Mouse (Mus musculus): ENCODE measurements around the gene Lrsam1. TPM values are rescaled to one million over a fixed set of nuclear protein-coding genes. Genes with fewer than 3 reads are reported as not detected.

The Lrsam1 gene
- total and polyA plus RNA-seq, 2 experiments from 2014 or later: 5.4 to 12.0 TPM

- H3K9me3 ChIP-seq (replicated peaks; ENCODE audit: control insufficient read depth, low read length): no peaks in the 10 kb centered on the region
- WGBS: under 1% methylated on average over 55 of the region's 55 CpGs
- H3K27ac ChIP-seq (ENCODE audit: low read depth): peak overlapping the region; percentile 98
- peak overlapping the region; percentile 79 for H3K4me2 ChIP-seq (ENCODE audit: low read depth, low read length)
- peak overlapping the region; percentile 72 for H3K9ac ChIP-seq (replicated peaks; ENCODE audit: low read depth, low read length)
- ATAC-seq (ENCODE audit: insufficient read depth, low read depth): peak; percentile 87
- peaks cover 22% of the 10 kb centered on the region for H3K36me3 ChIP-seq (replicated peaks; ENCODE audit: control insufficient read depth, insufficient read depth, low read length)
- peak overlapping the region; percentile 58 for H3K4me3 ChIP-seq (ENCODE audit: low read depth, low read length)
- no peaks in the 10 kb centered on the region for H3K27me3 ChIP-seq (ENCODE audit: control insufficient read depth, insufficient read depth, low read length)
- TF ChIP-seq EP300 (IDR thresholded peaks at IDR 0.05; ENCODE audit: low read depth) (0 out of 2 replicates have a peak, but pooled peaks have one; percentile 25), CTCF (IDR thresholded peaks at IDR 0.05; ENCODE audit: low read depth) (peak; percentile 62)
- DNase-seq (ENCODE audit: low spot score): peak; percentile 92
- peaks cover 28% of the 10 kb centered on the region for H3K4me1 ChIP-seq (ENCODE audit: control insufficient read depth, insufficient read depth)
Measured at GRCm38 (mm10) chr2:32966689-32967631, 5.5 kb upstream of the Lrsam1 start.

DNA sequence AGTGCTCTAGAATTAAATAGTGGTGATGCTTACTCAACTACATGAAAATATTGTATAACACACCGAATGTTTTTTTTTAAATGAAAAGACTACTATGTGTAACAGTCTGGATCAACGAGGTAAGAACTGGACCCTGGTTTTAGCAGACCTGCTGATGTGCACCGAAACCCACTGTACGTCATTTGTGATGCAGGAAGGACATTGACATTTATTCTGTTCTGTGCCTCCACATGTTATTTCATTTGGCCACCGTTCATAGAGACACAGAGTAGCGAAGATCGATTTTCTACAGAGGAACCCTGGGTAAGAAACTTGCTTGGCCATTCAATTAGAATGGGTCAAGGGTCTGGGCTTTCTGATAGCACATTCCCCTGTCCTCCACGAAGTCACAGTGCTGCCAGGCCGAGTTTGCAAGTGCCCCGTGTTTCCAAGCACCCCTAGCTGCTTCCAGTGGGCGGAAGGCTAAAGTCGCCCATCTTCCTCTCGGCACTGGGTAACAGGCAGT is 4.8 kb upstream of the Lrsam1 start:
- peaks cover 28% of the 10 kb centered on the region for H3K4me1 ChIP-seq (ENCODE audit: control insufficient read depth, insufficient read depth)
- peak overlapping the region; percentile 58 for H3K4me3 ChIP-seq (ENCODE audit: low read depth, low read length)
- no peak for TF ChIP-seq EP300 (IDR thresholded peaks at IDR 0.05; ENCODE audit: low read depth)
- TF ChIP-seq CTCF (IDR thresholded peaks at IDR 0.05; ENCODE audit: low read depth): no peak
- ATAC-seq (ENCODE audit: insufficient read depth, low read depth) (no peak), DNase-seq (ENCODE audit: low spot score) (no peak)
- H3K36me3 ChIP-seq (replicated peaks; ENCODE audit: control insufficient read depth, insufficient read depth, low read length): peaks cover 22% of the 10 kb centered on the region
- WGBS: 6% methylated on average over 13 of the region's 13 CpGs
- peak overlapping the region; percentile 79 for H3K4me2 ChIP-seq (ENCODE audit: low read depth, low read length)
- no peaks in the 10 kb centered on the region for H3K9me3 ChIP-seq (replicated peaks; ENCODE audit: control insufficient read depth, low read length)
- no peaks in the 10 kb centered on the region for H3K27me3 ChIP-seq (ENCODE audit: control insufficient read depth, insufficient read depth, low read length)
- peak overlapping the region; percentile 72 for H3K9ac ChIP-seq (replicated peaks; ENCODE audit: low read depth, low read length)
- H3K27ac ChIP-seq (ENCODE audit: low read depth): peak overlapping the region; percentile 98

- Histone ChIP-seq H3K27ac (ENCODE audit: low read depth) (peak overlapping the region; percentile 98; the same call in 1 of the 2 replicates), H3K4me2 (ENCODE audit: low read depth, low read length) (peak overlapping the region; percentile 79), H3K9me3 (replicated peaks; ENCODE audit: control insufficient read depth, low read length) (no peaks in the 10 kb centered on the region), H3K4me3 (ENCODE audit: low read depth, low read length) (no peak overlapping the region), H3K4me1 (ENCODE audit: control insufficient read depth, insufficient read depth) (peaks cover 34% of the 10 kb centered on the region), H3K27me3 (ENCODE audit: control insufficient read depth, insufficient read depth, low read length) (no peaks in the 10 kb centered on the region), H3K36me3 (replicated peaks; ENCODE audit: control insufficient read depth, insufficient read depth, low read length) (peaks cover 22% of the 10 kb centered on the region), H3K9ac (replicated peaks; ENCODE audit: low read depth, low read length) (no peak overlapping the region)
- WGBS: 16% methylated on average over 7 of the region's 7 CpGs
- ATAC-seq (ENCODE audit: insufficient read depth, low read depth) (no peak), DNase-seq (ENCODE audit: low spot score) (no peak)
- no peak for TF ChIP-seq EP300 (IDR thresholded peaks at IDR 0.05; ENCODE audit: low read depth)
Measured at GRCm38 (mm10) chr2:32965511-32966183, 4.2 kb upstream of the Lrsam1 start.

- peaks cover 36% of the 10 kb centered on the region for H3K4me1 ChIP-seq (ENCODE audit: control insufficient read depth, insufficient read depth)
- H3K27me3 ChIP-seq (ENCODE audit: control insufficient read depth, insufficient read depth, low read length): no peaks in the 10 kb centered on the region
- H3K36me3 ChIP-seq (replicated peaks; ENCODE audit: control insufficient read depth, insufficient read depth, low read length): peaks cover 22% of the 10 kb centered on the region
- DNase-seq (ENCODE audit: low spot score) (no peak), ATAC-seq (ENCODE audit: insufficient read depth, low read depth) (no peak)
- no peak overlapping the region for H3K4me3 ChIP-seq (ENCODE audit: low read depth, low read length)
- H3K9ac ChIP-seq (replicated peaks; ENCODE audit: low read depth, low read length): no peak overlapping the region
- no peak overlapping the region for H3K27ac ChIP-seq (ENCODE audit: low read depth)
- TF ChIP-seq CTCF (IDR thresholded peaks at IDR 0.05; ENCODE audit: low read depth): no peak
- no peak for TF ChIP-seq EP300 (IDR thresholded peaks at IDR 0.05; ENCODE audit: low read depth)
- 40% methylated on average over 10 of the region's 10 CpGs for WGBS
- H3K4me2 ChIP-seq (ENCODE audit: low read depth, low read length): no peak overlapping the region
- H3K9me3 ChIP-seq (replicated peaks; ENCODE audit: control insufficient read depth, low read length): no peaks in the 10 kb centered on the region
Measured at GRCm38 (mm10) chr2:32964659-32965457, 3.4 kb upstream of the Lrsam1 start.

DNA sequence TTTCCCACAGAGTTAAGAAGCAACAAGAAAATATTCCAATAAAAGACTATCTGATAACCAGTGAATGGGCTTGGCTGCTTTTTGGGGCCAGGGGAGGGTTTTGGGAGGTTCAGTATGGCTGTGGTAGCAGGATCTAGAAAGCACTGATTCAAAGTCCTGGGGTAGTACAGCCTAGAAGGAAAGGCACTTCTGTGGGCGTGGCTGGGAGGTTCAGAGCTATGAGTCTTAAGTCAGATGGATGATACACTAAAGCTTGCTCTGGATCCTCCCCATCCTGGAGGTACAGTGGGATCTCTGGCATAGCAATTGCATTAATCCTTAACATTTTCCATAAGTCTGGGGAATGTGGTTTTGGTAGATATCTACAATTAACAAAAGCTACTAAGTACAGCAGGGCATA is 2.6 kb upstream of the Lrsam1 start:
- Histone ChIP-seq H3K4me3 (ENCODE audit: low read depth, low read length) (no peak overlapping the region), H3K36me3 (replicated peaks; ENCODE audit: control insufficient read depth, insufficient read depth, low read length) (peaks cover 22% of the 10 kb centered on the region), H3K27ac (ENCODE audit: low read depth) (no peak overlapping the region), H3K9ac (replicated peaks; ENCODE audit: low read depth, low read length) (no peak overlapping the region), H3K9me3 (replicated peaks; ENCODE audit: control insufficient read depth, low read length) (no peaks in the 10 kb centered on the region), H3K4me1 (ENCODE audit: control insufficient read depth, insufficient read depth) (peaks cover 34% of the 10 kb centered on the region), H3K4me2 (ENCODE audit: low read depth, low read length) (no peak overlapping the region), H3K27me3 (ENCODE audit: control insufficient read depth, insufficient read depth, low read length) (no peaks in the 10 kb centered on the region)
- WGBS: 88% methylated on average over 1 of the region's 1 CpGs
- no peak for TF ChIP-seq CTCF (IDR thresholded peaks at IDR 0.05; ENCODE audit: low read depth)
- no peak for TF ChIP-seq EP300 (IDR thresholded peaks at IDR 0.05; ENCODE audit: low read depth)
- DNase-seq (ENCODE audit: low spot score): no peak
- no peak for ATAC-seq (ENCODE audit: insufficient read depth, low read depth)

Measured in heart, postnatal 0 days (tissue).